Mouse (Mus musculus): ENCODE measurements around the gene Gpha2.

GRCm38 (mm10) chr19:6273592-6273991 lies 47.4 kb downstream of the Gpha2 start:
- no peak for TF ChIP-seq POLR2A (IDR thresholded peaks at IDR 0.05; ENCODE audit: low read depth, low read length)
- no peak for TF ChIP-seq CTCF (IDR thresholded peaks at IDR 0.05; ENCODE audit: extremely low read depth, insufficient read length, insufficient replicate concordance, low read depth, low read length)

Data from small intestine, adult 2 months (tissue).